Mouse (Mus musculus) liver, embryonic 12.5 days (tissue): Measurements from ENCODE around the gene Nid1. TPM values are rescaled to one million over a fixed set of nuclear protein-coding genes. Genes with fewer than 3 reads are reported as not detected.
"Not testable (repeated sequence)": the region's sequence is repeated elsewhere in the genome, so short reads cannot be mapped to it uniquely, and the experiment has no call there.

Experiments used
- ATAC-seq: fragments of 200-750 bp; cut with Nextera tagmentation; 2 replicates; pipeline ENCODE4 v1.8.0; 2017; ENCODE audit warnings: moderate number of reproducible peaks, mild to moderate bottlenecking, moderate library complexity
- H3K27ac ChIP-seq: fragments of 300-500 bp; sonication (generic); 2 replicates; pipeline ENCODE4 v1.5.1; 2016; ENCODE audit warnings: mild to moderate bottlenecking
- H3K27me3 ChIP-seq: fragments of 300-500 bp; sonication (generic); replicated peaks from 2 replicates; pipeline ENCODE4 v1.6.1; 2016; ENCODE audit warnings: mild to moderate bottlenecking, moderate library complexity
- H3K36me3 ChIP-seq: fragments of 300-500 bp; sonication (generic); 2 replicates; pipeline ENCODE4 v1.6.1; 2016; ENCODE audit warnings: mild to moderate bottlenecking, moderate library complexity
- H3K4me1 ChIP-seq: fragments of 300-500 bp; sonication (generic); 2 replicates; pipeline ENCODE4 v1.6.1; 2016
- H3K4me2 ChIP-seq: fragments of 300-500 bp; sonication (generic); 2 replicates; pipeline ENCODE4 v1.6.1; 2016; ENCODE audit warnings: mild to moderate bottlenecking, moderate library complexity
- H3K4me3 ChIP-seq: fragments of 300-500 bp; sonication (generic); 2 replicates; pipeline ENCODE4 v1.5.1; 2016; ENCODE audit warnings: mild to moderate bottlenecking, moderate library complexity
- H3K9ac ChIP-seq: fragments of 300-500 bp; sonication (generic); 2 replicates; pipeline ENCODE4 v1.6.1; 2016; ENCODE audit warnings: mild to moderate bottlenecking, moderate library complexity
- H3K9me3 ChIP-seq: fragments of 300-500 bp; sonication (generic); replicated peaks from 2 replicates; pipeline ENCODE4 v1.6.1; 2016; ENCODE audit warnings: mild to moderate bottlenecking, moderate library complexity
- WGBS: fragments of 180-500 bp; shearing (Covaris S2); methylation state at CpG from one replicate; pipeline ENCODE4 v1.1.7; 2016; ENCODE audit not compliant: insufficient replicate concordance; 5-methylcytosine and 5-hydroxymethylcytosine counted together
- polyA plus RNA-seq: library from polyadenylated mRNA; unstranded; fragments of >200 nt; fragmentation: Nextera tagmentation; extraction: Ambion mirVana; gene quantifications from 2 replicates; pipeline ENCODE4 v1.2.1, GENCODE M21; 2016

Gene Nid1
- polyA plus RNA-seq, 1 experiment from 2014 or later: 19.5 TPM

DNA sequence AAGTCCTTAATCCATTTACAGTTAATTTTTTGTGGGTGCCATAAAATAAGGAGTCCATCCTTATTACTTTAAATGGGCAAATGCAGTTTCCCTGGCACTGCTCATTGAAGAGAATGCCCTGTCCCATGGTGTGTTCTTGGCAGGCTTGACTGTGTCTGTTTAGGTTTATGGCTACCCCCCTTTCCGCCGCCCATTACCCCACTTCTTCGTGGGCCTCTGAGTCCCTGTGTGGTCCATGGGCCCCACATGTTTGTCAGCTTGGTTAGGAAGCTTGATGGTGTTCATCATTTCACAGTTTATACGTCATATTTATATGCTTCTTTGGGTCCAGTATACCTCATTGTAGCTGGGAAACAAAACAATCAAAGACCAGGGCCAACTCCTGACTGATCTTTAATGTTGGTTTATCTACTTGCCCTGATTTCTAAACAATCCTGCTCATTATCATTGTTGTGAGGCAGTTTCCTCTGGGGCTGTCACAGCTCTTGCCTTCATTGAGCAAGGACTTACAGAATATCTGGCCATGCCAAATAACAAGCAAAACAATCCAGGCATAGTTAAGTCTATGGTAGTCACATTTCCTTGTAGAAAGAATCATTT is 20.9 kb downstream of the Nid1 start:
- no peaks in the 10 kb centered on the region for H3K36me3 ChIP-seq
- no peak overlapping the region for H3K27ac ChIP-seq
- H3K9ac ChIP-seq: no peak overlapping the region
- H3K9me3 ChIP-seq: no peaks in the 10 kb centered on the region
- 68% methylated on average over 4 of the region's 4 CpGs for WGBS
- H3K27me3 ChIP-seq: no peaks in the 10 kb centered on the region
- H3K4me2 ChIP-seq: no peak overlapping the region
- ATAC-seq: no peak
- H3K4me1 ChIP-seq: no peaks in the 10 kb centered on the region
- no peak overlapping the region for H3K4me3 ChIP-seq

DNA sequence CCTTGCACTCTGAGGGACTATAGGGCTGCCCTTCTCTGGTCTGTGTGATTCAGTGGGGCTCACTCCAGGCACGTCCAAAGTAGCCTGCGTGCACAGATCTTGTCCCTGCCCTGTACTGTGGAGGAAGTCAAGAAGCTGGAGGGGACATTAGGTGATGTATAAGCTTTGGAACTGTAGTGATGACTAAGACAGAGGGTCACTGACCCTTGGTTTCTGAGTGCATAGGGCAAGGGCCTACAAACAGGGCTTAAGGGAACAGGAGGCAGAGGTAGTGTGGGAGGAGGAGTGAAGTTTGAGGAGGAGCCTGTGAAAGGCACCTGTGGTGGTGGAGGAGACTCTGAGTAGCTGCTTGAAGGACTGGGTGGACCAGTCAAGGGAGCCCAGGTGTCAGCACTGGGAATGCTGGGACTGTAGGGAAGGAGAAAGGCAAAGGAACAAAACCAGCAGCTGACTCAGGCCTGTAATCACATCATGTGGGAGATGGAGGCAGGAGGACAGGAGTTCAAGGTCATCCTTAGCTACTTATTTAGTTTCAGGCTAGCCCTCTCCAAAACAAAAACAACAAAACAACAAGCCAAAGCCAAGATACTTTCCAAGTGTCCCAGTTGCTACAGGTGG is 23.3 kb downstream of the Nid1 start:
- Histone ChIP-seq H3K4me3 (no peak overlapping the region), H3K4me1 (peaks cover 10% of the 10 kb centered on the region), H3K27me3 (no peaks in the 10 kb centered on the region), H3K4me2 (no peak overlapping the region), H3K27ac (no peak overlapping the region), H3K36me3 (no peaks in the 10 kb centered on the region), H3K9ac (no peak overlapping the region), H3K9me3 (no peaks in the 10 kb centered on the region)
- ATAC-seq: no peak
- WGBS: 71% methylated on average over 2 of the region's 2 CpGs

DNA sequence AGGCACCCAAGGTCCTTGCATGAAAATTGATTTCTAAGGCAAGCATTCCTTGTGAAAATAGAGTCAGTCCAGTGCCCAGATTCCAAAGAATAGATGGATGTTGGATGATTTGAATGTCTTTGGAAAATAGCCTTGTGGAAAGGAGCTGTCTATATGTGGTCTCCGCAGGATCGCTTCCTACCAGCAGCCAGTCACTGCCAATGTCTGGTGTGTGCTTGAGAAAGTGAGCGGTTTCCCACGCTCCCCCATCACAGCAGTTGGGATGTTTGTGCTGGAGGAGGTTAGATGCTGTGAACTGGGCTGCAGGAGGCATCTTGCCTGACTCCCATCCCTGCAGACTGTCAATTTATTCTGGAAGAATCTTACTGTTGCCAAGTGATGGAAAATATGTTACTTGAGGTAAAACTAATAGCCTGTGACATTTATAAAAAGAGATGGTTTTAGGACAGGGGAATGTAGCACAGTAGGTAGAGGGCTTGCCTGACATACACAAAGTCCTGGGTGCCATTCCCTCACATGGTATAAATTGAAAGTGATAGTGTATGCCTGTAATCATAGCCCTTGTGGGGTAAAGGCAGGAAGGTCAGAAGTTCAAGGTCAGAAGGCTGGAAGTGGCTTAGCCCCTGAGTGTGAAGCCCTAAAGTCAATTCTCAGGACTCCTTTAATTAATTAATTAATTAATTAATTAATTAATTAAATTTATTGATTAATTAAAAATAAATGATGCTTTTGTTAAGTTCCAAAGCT is 24.3 kb downstream of the Nid1 start:
- peaks cover 10% of the 10 kb centered on the region for H3K4me1 ChIP-seq
- no peaks in the 10 kb centered on the region for H3K27me3 ChIP-seq
- no peak overlapping the region for H3K4me3 ChIP-seq
- no peak overlapping the region for H3K9ac ChIP-seq
- WGBS: 80% methylated on average over 4 of the region's 4 CpGs
- no peak for ATAC-seq
- H3K9me3 ChIP-seq: no peaks in the 10 kb centered on the region
- H3K27ac ChIP-seq: no peak overlapping the region
- no peak overlapping the region for H3K4me2 ChIP-seq
- H3K36me3 ChIP-seq: no peaks in the 10 kb centered on the region

DNA sequence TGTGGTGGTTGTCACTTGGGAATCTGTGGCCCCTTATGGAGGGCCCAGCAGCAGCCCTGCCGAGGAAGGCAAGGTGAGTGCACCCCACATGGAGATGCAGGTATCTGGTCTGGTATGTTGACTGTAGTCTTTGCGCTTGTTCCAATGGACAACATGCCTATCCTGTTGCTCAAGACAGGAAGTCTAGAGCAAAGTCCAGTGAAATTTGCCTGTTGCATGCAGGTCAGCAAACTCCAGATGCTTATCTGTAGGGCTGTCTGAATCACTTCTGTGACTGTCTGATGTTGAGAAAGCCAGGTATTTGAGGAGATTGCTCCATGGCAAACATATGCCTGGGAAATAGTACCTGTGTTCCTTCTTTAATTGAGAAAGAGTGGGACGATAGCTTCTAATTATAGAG is 26.6 kb downstream of the Nid1 start:
- Histone ChIP-seq H3K27ac (no peak overlapping the region), H3K36me3 (peaks cover 6% of the 10 kb centered on the region; the same call in 1 of the 2 replicates), H3K27me3 (no peaks in the 10 kb centered on the region), H3K4me1 (peaks cover 10% of the 10 kb centered on the region), H3K4me3 (no peak overlapping the region), H3K4me2 (no peak overlapping the region), H3K9ac (no peak overlapping the region), H3K9me3 (no peaks in the 10 kb centered on the region)
- WGBS: 63% methylated on average over 3 of the region's 3 CpGs
- ATAC-seq: peak; percentile 53; the same call in 1 of the 2 replicates

DNA sequence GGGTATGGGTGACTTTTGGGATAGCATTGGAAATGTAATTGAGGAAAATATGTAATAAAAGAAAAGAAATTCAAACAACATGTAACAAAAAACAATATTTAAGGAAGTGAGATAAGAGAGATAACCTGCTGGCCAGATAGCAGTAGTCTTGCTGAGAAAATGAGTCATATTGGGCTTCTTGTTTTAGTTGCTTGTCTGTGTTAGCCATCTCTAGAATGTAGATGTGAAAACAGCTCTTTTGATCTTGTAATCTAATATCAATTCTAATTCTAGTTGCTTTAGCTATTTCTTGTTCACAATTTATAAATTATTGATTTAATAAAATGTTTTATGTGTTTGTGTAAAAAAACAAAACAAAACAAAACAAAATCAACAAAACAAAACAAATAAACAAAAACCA is 29.9 kb downstream of the Nid1 start:
- not testable (repeated sequence) for H3K4me1 ChIP-seq, H3K4me2 ChIP-seq, H3K9me3 ChIP-seq, H3K4me3 ChIP-seq, H3K9ac ChIP-seq, ATAC-seq, H3K36me3 ChIP-seq, H3K27me3 ChIP-seq, H3K27ac ChIP-seq

DNA sequence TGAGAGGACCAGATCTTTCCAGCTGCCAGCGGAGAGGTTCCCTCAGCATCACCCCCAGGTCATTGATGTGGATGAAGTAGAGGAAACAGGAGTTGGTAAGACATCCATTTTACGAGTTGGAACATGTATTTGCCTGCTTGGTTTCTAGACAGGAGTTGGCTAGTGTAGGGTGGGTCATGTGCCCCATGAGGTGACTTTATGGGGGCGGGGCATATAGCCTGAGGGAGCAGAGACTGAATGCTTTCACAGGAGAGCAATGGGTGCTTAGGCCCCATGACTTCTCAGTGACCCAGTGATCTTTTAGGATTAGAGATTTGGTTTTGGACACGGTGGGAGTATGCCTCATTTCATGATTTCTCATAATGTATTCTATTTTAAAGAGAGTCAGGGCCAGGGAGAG is 31.2 kb downstream of the Nid1 start:
- Histone ChIP-seq H3K27me3 (no peaks in the 10 kb centered on the region), H3K4me1 (peaks cover 9% of the 10 kb centered on the region), H3K9me3 (no peaks in the 10 kb centered on the region), H3K36me3 (peaks cover 6% of the 10 kb centered on the region; the same call in 1 of the 2 replicates), H3K4me2 (no peak overlapping the region), H3K27ac (no peak overlapping the region), H3K4me3 (no peak overlapping the region), H3K9ac (no peak overlapping the region)
- ATAC-seq: no peak
- WGBS: 59% methylated on average over 4 of the region's 4 CpGs

DNA sequence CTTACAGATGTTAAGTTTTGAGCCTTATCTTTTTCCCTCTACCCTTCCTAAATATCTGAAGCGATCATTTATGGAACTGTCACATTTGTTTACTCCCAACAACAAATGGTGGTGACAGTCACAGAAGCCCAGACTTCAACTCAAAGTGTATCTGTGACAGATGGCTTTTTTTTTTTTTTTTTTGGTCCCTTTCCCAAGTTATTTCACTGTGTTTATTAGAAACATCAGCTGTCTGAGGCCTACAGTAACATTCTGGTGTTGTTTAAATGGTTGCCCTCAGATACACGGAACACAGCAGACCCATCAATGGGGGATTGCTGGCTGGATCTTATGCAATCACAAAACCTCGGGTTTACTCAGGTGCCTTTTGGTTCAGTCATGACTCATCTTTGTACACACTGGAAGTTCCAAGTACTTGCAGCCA is 34.0 kb downstream of the Nid1 start:
- Histone ChIP-seq H3K4me3 (no peak overlapping the region), H3K9ac (no peak overlapping the region), H3K4me2 (no peak overlapping the region), H3K27ac (no peak overlapping the region), H3K36me3 (peaks cover 9% of the 10 kb centered on the region; the same call in 1 of the 2 replicates), H3K9me3 (no peaks in the 10 kb centered on the region), H3K4me1 (no peaks in the 10 kb centered on the region), H3K27me3 (no peaks in the 10 kb centered on the region)
- no peak for ATAC-seq
- 52% methylated on average over 3 of the region's 3 CpGs for WGBS

DNA sequence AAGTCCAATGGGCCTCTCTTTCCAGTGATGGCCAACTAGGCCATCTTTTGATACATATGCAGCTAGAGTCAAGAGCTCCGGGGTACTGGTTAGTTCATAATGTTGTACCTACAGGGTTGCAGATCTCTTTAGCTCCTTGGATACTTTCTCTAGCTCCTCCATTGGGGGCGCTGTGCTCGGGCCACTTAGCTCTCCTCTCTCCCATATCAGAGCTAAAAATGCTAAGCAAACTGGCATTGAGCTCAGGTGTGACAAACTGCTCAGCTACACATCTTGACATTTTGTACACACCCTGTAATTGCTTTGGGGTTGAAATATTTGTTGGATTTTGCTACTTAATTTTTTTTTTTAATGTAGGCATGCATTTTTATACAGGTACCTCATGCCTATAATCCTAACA is 37.1 kb downstream of the Nid1 start:
- ATAC-seq, H3K27ac ChIP-seq, H3K9me3 ChIP-seq, H3K9ac ChIP-seq, H3K4me1 ChIP-seq, H3K27me3 ChIP-seq, H3K4me3 ChIP-seq, H3K4me2 ChIP-seq: not testable (repeated sequence)
- 53% methylated on average over 3 of the region's 3 CpGs for WGBS
- H3K36me3 ChIP-seq: peaks cover 12% of the 10 kb centered on the region; the same call in 1 of the 2 replicates

DNA sequence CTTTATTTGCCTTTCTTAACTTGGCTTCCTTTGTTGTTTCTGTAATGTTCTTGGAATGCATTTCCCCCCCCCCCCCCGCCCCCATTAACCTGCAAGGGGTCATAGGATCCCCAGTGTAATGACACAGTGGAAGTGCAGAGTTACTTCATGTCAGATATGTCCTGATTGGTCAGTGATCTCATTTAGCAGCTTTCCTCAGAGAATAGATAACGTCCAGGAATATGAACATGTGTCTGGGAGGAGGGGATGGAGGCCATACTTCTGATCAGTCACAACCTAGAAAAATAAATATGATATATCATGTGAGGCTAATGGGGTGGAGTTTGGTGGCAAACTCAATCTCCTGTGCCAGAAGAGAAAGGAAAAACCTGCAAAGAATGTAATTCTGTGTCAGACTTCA is 37.6 kb downstream of the Nid1 start:
- no peak overlapping the region for H3K4me2 ChIP-seq
- H3K9ac ChIP-seq: no peak overlapping the region
- no peaks in the 10 kb centered on the region for H3K9me3 ChIP-seq
- no peak overlapping the region for H3K4me3 ChIP-seq
- H3K4me1 ChIP-seq: no peaks in the 10 kb centered on the region
- H3K36me3 ChIP-seq: peaks cover 12% of the 10 kb centered on the region; the same call in 1 of the 2 replicates
- no peak for ATAC-seq
- WGBS: 51% methylated on average over 2 of the region's 2 CpGs
- no peak overlapping the region for H3K27ac ChIP-seq
- no peaks in the 10 kb centered on the region for H3K27me3 ChIP-seq

DNA sequence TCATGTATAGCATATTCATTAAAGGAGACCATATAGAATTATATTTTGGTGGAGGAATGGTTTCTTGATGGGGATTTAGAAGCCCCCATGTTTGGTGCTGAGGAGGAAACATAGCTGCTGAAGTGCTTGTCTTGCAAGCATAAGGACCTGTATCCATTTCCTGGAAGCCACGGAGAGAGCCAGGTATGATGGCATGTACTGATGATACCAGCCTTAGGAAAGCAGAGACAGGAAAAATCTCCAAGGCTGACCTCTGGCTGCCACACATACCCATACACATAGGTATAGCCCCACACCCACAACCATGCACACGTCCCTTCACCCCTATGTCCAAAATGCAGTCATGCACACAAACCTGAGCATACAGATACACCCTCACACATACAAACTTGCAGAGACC is 39.2 kb downstream of the Nid1 start:
- Histone ChIP-seq H3K27me3 (no peaks in the 10 kb centered on the region), H3K9ac (no peak overlapping the region), H3K4me1 (no peaks in the 10 kb centered on the region), H3K4me2 (no peak overlapping the region), H3K4me3 (no peak overlapping the region), H3K36me3 (peaks cover 12% of the 10 kb centered on the region; the same call in 1 of the 2 replicates), H3K9me3 (no peaks in the 10 kb centered on the region), H3K27ac (no peak overlapping the region)
- WGBS: 77% methylated on average over 2 of the region's 2 CpGs
- ATAC-seq: no peak

DNA sequence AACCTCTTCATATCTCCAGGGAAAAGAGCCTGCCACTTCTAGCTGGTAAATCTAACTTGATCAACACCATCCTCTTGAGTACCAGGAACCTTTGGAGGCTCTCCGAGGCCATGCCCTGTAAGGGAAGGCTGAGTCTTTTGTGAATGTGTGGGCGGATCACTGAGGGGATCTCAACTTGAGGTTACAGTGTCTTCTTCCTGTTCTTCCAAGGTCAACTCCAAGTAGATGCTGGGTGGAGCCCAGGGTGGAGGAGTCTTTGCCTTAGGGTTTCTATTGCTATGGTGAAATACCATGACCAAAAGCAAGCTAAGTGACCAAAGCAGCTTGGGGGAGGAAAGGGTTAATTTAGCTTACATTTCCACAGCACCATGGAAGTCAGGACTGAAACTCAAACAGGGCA is 39.7 kb downstream of the Nid1 start:
- no peak overlapping the region for H3K27ac ChIP-seq
- WGBS: 62% methylated on average over 2 of the region's 2 CpGs

DNA sequence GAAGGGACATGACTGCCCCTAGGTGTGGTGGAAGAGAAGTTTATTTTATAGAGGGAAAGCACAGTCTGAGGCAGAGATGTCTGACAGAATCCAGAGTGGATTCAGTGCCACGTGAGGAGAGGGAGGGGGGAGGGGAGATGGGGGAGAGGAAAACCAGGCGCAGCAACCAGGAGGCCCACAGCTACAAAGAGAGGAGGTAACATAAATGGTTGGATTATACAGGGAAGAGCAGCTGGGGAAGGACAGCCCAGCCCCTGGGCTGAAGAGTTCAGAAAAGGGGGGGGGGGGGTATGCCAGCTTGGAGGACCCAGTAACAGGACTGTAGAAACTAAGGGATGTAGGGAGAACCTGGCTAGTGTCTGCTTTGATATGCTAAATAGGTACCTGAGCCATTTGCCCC is 42.6 kb downstream of the Nid1 start:
- no peak for ATAC-seq
- H3K36me3 ChIP-seq: peaks cover 16% of the 10 kb centered on the region
- 36% methylated on average over 2 of the region's 2 CpGs for WGBS

More for the DNA sequence above, 39.7 kb downstream of the Nid1 start:
- Histone ChIP-seq H3K4me3 (no peak overlapping the region), H3K36me3 (peaks cover 15% of the 10 kb centered on the region), H3K4me2 (no peak overlapping the region), H3K9ac (no peak overlapping the region), H3K4me1 (no peaks in the 10 kb centered on the region), H3K27me3 (no peaks in the 10 kb centered on the region), H3K9me3 (no peaks in the 10 kb centered on the region)
- ATAC-seq: no peak

More for the DNA sequence above, 42.6 kb downstream of the Nid1 start:
- Histone ChIP-seq H3K9me3 (no peaks in the 10 kb centered on the region), H3K27ac (no peak overlapping the region), H3K27me3 (no peaks in the 10 kb centered on the region), H3K9ac (no peak overlapping the region), H3K4me3 (no peak overlapping the region), H3K4me1 (no peaks in the 10 kb centered on the region), H3K4me2 (no peak overlapping the region)
